Mouse (Mus musculus) urinary bladder, postnatal 25 days (tissue): ENCODE measurements around the gene Il12a.
"Not testable (repeated sequence)": the region's sequence is repeated elsewhere in the genome, so short reads cannot be mapped to it uniquely, and the experiment has no call there.

Source experiments
- DNase-seq: peaks from one replicate; pipeline ENCODE4 v3.0.0; 2022; ENCODE audit warnings: low spot score

The Il12a gene

DNA sequence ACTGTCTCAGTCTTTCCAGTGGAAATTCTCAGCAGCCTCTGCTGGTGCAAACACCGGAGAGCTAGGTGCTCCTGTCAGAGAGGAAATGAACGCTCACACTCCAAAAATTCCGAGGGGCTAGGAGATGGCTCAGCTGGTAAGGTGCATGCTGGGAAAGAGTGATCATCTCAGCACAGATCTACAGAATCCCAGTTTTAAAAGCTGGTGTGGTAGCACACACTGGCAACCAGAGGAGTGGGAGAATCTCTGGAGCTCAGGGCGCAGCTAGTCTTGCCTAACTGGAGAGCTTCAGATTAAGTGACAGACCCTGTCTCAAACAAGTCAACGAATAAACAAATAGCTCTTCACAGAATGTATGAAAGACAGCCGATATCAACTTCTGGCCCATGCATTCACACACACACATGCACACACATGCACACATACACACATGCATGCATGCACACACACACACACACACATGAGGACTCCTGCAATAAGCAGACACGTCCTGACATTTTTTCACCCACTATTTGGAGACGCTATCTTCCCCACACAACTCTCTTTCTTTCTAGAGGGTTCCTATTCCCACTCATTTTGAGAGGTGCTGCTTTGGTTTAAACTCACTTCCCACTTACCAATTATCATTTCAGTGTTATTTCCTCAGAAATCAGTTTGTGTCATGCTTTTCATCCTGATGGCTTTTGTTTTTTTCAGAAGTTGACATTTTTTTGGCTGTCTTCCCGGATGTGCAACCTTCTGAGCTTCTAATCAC is 52.5 kb downstream of the Il12a start:
- DNase-seq: no peak

GRCm38 (mm10) chr3:68743472-68743732 is 53.0 kb downstream of the Il12a start:
- DNase-seq: no peak

DNA sequence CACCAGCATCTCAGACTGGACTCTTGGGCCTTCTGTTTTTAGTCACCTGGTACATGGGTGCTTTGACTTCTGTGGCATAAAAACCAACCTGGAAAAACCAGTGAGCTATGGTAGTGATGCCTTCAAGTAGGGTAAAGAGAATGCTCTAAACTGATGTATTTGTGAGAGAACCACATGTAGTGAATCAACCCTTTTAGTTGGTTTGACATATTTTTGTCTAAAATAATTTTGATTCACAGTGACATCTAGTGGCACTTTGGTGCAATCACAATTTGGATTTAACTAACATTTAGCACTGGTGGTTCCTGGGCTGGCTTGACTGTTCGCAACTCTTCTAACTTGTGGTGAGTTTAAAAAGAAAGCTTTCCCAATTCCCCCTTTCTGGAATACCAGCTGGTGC is 53.7 kb downstream of the Il12a start:
- DNase-seq: no peak

DNA sequence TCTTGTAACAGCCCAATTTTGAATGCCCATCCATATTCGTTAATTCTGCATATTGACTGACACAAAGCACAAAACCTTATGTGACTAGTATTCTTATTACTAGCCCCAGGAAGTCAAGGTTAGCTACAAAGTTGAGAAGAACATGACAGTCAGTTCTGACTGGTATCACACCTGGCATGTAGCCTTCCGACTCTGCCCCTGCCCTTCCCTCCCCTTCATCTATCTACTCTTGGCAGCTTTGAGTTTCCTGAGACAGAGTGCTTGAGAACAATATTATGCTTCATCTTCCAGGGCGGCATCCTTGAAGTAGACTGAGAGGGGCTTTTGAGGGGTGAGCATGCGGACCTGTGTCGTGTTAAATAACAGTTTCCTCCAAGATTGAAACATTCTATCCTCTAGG is 54.6 kb downstream of the Il12a start:
- no peak for DNase-seq

DNA sequence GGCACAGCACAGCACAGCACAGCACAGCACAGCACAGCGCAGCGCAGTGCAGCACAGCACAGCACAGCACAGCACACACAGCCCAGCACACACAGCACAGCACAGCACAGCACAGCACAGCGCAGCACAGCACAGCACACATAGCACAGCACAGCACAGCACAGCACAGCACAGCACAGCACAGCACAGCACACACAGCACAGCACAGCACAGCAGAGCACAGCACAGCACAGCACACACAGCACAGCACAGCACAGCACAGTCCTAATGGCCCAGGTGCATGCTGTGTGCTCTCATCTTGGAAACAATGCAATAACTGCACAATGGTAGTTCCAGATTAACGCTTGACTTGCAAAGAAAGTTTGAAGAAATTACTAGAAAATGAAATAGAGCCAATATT is 55.8 kb downstream of the Il12a start:
- DNase-seq: not testable (repeated sequence)
